Mouse (Mus musculus) right cerebral cortex, postnatal 25 days (tissue): ENCODE measurements around the gene Zfp352.
"Not testable (repeated sequence)": the region's sequence is repeated elsewhere in the genome, so short reads cannot be mapped to it uniquely, and the experiment has no call there.

Source experiments
- DNase-seq: peaks from one replicate; pipeline ENCODE4 v3.0.0; 2022

Zfp352 gene

GRCm38 (mm10) chr4:90218520-90218919 is at the start of gene Zfp352:
Gene Zfp352, plus strand, starts transcription at chr4:90218820.
- no peak for DNase-seq

DNA sequence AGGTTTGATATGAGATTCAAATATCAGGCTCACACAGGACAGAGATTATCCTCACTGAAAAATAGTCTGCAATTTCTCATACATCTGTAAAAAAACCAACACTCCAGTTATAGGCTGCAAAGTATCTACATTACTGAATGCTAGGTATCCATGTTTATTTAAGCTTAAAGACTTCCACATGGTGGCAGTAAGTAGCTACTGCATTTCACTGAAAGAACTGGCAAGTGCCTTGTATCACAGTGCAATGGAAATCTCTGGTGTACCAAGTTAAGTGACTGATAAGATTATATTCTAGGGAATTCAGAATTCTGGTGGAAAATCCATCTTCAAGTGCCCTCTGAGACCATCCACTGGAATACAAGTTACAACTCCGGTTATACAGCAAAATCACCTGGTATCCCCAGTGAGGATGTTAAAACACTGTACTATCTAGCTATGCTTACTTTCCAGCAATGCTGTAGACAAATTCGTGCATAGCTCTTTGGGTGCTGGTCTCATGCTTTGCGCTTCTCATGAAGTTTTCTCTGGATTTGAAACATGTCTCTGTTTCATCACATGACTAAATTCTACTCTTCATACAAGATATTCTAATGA is 47.6 kb upstream of the Zfp352 start:
- peak; percentile 4 for DNase-seq

DNA sequence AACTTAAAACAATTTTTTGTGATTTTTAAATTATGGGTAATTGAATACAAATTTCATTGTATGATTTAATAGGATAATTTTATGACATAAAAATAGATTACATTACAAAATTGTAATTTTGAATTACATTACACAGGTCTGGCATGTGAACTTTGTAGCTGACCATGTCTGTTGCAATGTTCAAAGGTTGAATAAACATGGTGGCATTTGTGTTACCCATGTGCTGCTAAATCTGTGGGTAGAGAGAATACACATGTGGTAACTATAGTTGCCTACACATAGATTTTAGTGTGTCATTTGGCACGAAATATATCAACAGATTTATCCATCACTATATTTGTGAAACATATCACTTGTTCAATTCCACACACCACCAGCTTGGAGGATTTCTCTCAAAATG is 44.6 kb upstream of the Zfp352 start:
- no peak for DNase-seq

- no peak for DNase-seq
These were observed 15.2 kb upstream of the Zfp352 start for GRCm38 (mm10) chr4:90203421-90203820.

DNA sequence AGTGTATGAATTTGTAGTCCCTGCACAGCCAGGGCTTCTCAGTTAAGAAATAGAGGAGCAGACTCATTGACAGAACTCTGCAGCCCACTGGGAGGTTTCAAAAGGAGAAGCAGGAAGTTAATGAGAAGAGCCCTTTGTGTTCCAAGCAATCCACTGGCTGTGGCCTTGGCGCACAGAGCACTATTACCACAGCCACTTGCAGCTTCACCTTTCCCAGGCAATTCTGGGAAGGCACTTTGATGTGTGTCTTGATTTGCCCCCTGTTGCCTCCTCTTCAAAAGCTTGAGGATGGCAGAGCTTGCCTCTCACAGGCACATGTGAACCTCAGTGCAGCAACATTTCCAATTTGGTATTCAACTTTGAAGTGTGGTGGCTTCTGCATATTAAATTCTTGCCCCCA is 7.1 kb upstream of the Zfp352 start:
- DNase-seq: no peak

DNA sequence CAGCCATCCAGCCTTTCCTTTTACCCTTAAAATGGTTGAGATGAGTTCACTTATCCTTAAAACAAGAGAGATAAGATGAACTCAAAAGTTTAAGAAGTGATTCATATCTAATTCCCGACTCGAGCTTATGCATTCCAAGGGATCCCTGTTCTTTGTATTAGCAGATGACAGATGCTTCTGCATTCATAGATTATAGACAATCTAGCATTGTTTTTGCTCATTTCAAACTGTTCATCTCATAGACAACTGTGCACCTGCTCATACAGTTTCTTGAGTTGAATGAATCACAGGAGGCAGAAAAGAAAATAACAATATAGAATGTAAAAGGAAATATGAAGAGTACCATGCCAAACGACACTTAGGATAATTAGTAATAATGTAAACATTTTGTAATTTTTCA is 6.5 kb upstream of the Zfp352 start:
- DNase-seq: no peak

- not testable (repeated sequence) for DNase-seq
These were observed 17.0 kb downstream of the Zfp352 start for GRCm38 (mm10) chr4:90235646-90236045.

DNA sequence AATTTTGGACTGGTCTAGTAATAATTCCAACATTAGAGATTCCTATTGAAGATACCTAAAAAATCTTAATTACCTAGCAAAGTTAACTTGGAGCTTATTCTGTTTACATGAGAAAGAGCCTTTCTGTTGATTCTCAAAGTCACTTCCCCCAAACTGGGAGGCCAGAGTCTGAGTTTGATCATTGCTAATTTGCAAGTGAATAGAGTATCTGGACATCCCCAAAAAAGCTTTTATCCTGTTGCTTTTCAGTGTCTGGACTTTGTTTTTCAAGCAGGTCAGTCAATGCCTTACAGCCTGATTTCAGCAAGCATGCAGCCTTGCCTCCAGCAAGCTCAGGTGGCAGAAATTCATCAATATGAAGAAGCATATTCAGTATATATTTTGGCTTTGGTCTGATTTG is 51.2 kb downstream of the Zfp352 start:
- DNase-seq: no peak
